Mouse (Mus musculus): Measurements from ENCODE around the gene Gm20388.

DNA sequence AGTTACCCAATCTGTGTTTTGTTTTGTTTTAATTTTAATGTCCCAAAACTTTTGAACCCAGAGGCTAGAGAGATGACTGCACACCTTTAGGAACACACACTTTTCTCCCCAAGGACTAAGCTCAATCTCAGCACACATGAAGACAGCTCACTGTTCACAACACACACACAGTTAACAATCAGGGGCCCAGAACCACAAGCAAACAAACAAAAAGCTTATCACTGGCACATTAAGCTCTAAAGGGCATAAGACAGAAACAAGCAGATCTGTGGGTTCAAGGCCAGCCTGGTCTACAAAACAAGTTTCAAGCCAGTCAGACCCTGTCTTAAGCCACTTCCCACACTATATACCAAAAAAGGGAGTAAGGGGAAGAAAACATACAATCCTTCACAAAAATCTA, 3122.8 kb downstream of the Gm20388 start:
- no peak for TF ChIP-seq CTCF (IDR thresholded peaks at IDR 0.05; ENCODE audit: borderline replicate concordance, extremely low read depth, insufficient read depth, insufficient read length)
- no peak for TF ChIP-seq POLR2A (IDR thresholded peaks at IDR 0.05; ENCODE audit: borderline replicate concordance, extremely low read depth, insufficient read depth, insufficient read length, poor library complexity, severe bottlenecking)

Measured in brain, embryonic 14.5 days (tissue).